In genomic region chr7:105399935-105400624, GRCm38 (mm10) we compare ENCODE assay signal across 8 mouse cellular contexts. TPM values are rescaled to one million over a fixed set of nuclear protein-coding genes. Genes with fewer than 3 reads are reported as not detected.
DNase-seq lines count a peak whose midpoint lies in the region; ATAC-seq lines count a peak whose summit lies in the region.

TSS of gene Fam160a2 (minus strand) at chr7:105400054.

- DNase-seq in NIH3T3 (ENCODE audit: low read depth), result peak; percentile 99
- peak; percentile 100 for DNase-seq in cerebellum, postnatal 10 days
- DNase-seq in frontal cortex, postnatal 10 days (ENCODE audit: low spot score in 2 of 2), result peak; percentile 99 to 100
- peak; percentile 98 to 100 for DNase-seq in layer of hippocampus, postnatal 14 days (ENCODE audit: low spot score in 2 of 2)
- peak; percentile 100 for DNase-seq in lung, postnatal 14 days
- peak; percentile 99 for DNase-seq in retina, adult 2 months (ENCODE audit: low read depth, low spot score)
- peak; percentile 97 for DNase-seq in thymus, postnatal 36 days

- peak within 1 kb of the TSS; percentile 81 for H3K27ac ChIP-seq in hindbrain, embryonic 12.5 days

- peak; percentile 99 for ATAC-seq in hindbrain, embryonic 12.5 days (ENCODE audit: low FRiP score)

- 1% methylated on average over 54 of the region's 55 CpGs for WGBS in hindbrain, embryonic 12.5 days

- no peaks in the 10 kb centered on the region for H3K27me3 ChIP-seq in hindbrain, embryonic 12.5 days

- H3K9me3 ChIP-seq in hindbrain, embryonic 12.5 days (replicated peaks), result no peaks in the 10 kb centered on the region

- H3K4me2 ChIP-seq in hindbrain, embryonic 12.5 days (replicated peaks), result peak within 1 kb of the TSS; percentile 72

- H3K4me3 ChIP-seq in hindbrain, embryonic 12.5 days, result peak within 1 kb of the TSS; percentile 62

- H3K36me3 ChIP-seq in hindbrain, embryonic 12.5 days, result 0 out of 2 replicates have a peak, but pooled peaks cover 3% of the 10 kb centered on the region

- peak within 1 kb of the TSS; percentile 82 for H3K9ac ChIP-seq in hindbrain, embryonic 12.5 days

- peaks cover 6% of the 10 kb centered on the region; the same call in 1 of the 2 replicates for H3K4me1 ChIP-seq in hindbrain, embryonic 12.5 days

RNA-seq across cellular contexts. Expression of gene Fam160a2, which starts in this region (rescaled TPM):
- polyA plus RNA-seq in hindbrain, embryonic 12.5 days (2016; fragmentation: Nextera tagmentation; extraction: Ambion mirVana), result 41.6 and 44.7 TPM in 2 replicates
- total RNA-seq in layer of hippocampus, postnatal 14 days (2021), result 10 to 100 TPM; 54.3 to 58.2 TPM

Comparison
In these comparisons a context has a peak if more than half of its experiments do, and no peak if none do; other contexts are left out.
1. Peak in every context shown above with its lines: DNase-seq, ATAC-seq, H3K4me3 ChIP-seq and H3K27ac ChIP-seq.